Mouse (Mus musculus) liver, adult 2 months (tissue): ENCODE results near the gene Vopp1.

Source experiments
- CTCF ChIP-seq: fragments of 200-500 bp; IDR thresholded peaks from 2 replicates; pipeline ENCODE4 v1.5.1; 2011; ENCODE audit warnings: low read depth, low read length, control low read depth
- POLR2A ChIP-seq: fragments of 200-500 bp; IDR thresholded peaks from 2 replicates; pipeline ENCODE4 v1.6.1; 2011; ENCODE audit warnings: low read length, control low read depth; ENCODE audit not compliant: insufficient read depth; ENCODE audit errors: extremely low read depth

DNA sequence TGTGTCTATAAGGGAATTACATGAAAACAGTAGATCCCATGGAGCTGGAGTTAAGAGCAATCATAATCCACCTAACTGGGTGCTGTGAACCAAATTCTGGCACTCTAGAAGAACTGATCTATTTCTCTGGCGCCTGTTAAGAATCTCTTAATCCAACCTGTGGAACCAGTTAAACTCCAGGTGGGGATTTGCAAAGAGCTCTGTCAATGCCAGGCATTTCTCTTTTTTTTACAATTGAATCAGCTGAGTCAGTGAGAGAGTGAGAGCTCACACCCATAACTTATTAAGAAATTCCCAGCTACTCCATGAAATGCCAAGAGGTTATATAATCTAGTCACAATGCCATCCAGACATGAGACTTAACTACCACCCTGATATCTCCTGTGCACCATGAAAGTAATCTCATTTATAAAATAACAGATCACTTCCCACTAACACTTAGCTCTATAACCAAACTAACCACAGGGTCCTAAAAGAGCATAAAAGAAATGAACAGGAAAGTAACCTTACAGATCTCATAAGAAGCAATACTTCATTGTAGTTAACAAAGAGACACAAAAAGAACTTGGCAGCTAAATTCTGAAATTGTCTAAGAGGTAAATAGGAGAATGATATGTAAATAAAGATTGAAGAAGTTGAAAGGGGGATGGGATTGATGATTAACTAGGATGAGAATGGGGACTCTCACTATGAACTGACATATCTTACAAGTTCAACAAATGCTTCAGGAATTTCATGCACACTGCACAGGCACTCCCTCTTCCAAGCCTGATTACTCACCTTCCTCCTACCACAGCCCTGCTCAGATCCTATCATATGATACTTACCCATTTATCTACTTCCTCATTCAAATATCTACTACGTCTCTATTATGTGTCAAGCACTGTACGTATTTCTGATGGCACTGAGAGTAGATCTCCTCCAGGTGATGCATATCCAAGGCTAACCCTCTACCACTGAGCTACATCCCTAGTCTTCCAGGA is 12.9 kb downstream of the Vopp1 start:
- TF ChIP-seq CTCF = no peak
- TF ChIP-seq POLR2A = no peak
